Mouse (Mus musculus) fat pad, adult 2 months (tissue): Measurements from ENCODE around the gene BC030867.

Experiments
- DNase-seq: peaks from one replicate; pipeline ENCODE4 v3.0.0-alpha.2; 2011; ENCODE audit warnings: low read depth, low spot score; ENCODE audit errors: extremely low read depth

Gene BC030867

DNA sequence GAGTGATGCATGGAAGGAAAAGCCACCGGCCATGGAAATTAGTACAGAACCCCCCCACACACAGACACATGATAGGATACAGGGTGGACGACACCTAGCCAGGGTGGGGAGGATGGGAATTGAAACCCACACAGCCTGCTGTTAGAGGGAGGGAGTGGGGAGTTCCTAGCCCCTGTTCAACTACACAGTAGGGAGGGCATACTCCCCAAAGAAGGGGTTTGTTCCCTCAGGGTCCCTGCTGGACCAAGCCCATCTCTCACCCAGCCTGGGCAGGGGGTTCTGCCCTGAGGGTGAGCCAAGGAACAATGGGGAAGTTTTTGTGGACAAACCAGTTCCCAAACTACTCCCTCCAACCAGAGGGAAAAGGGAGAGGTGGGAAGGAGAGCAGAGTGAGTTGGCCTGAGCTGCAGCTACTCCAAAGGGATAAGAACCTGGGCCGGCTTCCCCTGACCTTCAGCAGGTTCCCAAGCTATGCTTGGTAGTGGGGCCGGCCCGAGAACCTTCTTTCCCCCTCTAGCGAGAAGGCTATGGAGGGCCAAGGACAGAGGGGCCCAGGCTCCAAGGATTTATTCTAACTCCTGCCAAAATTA lies 40.9 kb downstream of the BC030867 start:
- no peak for DNase-seq

DNA sequence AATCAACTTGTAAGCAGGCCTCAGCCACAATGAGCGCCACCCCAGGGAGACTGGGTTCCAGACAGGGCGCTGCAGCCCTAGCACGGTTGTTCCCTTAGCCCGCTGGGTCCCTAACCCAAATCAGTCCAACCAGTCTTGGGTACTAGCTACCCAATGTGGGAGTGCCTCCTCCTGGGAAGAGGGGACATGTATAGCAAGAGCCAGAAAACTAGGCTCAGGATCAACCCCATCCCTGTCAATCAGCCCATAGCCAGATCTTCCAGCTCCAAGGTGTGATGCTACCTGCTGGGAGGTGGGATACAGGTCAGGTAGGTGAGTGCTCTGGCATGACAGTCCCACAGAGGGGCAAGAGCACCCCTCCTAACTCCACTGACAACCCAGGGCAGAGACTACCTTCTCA lies 41.5 kb downstream of the BC030867 start:
- no peak for DNase-seq

DNA sequence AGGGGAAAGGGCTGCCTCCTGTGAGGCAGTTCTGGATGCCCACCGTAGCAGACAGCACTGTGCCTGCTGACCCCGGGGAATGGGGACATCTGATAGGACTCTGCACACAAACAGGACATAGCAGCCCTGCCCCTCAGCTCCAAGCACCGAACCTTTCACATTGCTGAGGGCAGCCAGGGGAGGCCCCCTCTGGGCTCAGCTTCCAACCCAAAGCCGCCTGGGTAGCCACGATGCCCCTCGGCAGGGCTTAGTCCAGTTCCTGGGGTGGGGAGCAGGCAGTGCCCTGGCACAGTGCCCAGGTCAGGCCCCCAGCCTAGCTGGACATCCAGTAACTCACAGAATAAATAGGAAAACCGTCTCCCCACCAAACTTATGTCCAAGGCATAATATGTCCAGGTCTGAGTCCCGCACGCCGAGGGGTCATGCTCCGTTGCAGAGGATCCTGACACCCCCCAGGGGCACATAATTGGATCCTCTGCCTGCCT lies 42.4 kb downstream of the BC030867 start:
- DNase-seq: no peak

DNA sequence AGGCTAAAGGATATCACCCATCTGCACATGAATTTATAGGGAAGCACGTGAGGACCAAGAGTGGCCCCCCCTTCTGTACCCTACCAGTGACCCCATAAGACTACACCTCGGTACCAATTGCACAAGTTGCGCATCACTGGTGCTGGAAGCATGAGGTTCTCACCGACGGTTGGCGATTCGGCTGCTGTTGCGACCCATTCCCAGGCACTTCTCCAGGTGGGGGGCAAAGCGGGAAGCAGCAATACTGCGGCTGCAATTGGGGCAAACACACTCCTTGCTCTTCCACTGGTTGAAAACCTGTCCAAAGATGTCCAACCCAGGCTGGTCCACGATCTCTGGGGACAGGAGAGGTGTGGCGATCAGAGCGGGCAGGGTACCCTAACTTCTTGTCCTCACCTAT lies 45.3 kb downstream of the BC030867 start:
- no peak for DNase-seq

DNA sequence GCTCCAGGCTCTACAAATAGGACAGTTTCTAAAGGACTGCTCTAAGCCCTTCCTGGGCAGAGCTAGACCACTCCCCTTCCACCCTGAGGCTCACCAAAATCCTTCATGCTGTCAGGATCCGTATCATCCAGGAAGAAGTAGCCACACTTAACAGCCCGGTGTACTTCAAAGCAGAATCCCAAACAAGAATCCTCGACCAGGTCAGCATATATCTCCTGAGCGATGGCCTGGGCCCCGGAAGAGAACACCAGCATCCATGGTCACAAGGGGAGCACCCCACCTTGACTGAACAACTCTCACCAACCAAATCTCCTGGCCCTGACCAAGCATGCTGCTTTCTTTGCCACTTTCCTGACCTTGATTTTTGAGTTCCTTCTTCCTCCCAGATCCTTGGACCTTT lies 45.7 kb downstream of the BC030867 start:
- no peak for DNase-seq

DNA sequence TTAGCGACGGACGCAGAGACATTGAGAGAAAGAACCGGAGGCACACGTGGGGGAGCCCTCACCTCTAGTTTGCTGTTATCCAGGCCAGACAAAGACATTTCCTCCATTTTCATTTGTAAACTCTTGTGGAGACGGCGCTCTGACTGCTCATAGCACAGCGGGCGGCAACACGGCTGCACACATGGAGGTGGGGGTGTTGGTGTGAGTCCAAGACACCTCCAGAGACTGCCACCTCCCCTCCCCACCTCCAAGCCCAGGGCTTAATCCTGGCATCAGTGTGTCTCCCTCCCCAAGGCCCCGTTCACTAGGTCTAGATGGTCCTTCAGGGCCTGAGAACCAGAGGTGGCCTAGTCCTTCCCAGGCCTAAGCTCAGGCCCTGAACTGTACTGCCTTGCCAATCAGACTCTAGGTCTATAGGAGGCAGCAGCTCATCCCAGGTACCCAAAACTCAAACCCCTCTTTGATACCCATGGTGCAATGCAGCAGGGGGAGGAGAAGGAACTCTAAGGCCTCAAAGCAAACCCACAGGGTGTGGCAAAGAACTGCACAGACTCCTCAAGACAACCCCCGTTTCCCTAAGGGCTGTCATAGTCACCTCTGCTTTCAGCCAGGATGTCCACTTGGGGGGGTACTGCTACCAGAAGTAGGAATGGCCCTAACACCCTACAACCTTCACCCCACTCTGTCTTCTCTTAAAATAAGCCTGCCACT lies 46.4 kb downstream of the BC030867 start:
- no peak for DNase-seq

DNA sequence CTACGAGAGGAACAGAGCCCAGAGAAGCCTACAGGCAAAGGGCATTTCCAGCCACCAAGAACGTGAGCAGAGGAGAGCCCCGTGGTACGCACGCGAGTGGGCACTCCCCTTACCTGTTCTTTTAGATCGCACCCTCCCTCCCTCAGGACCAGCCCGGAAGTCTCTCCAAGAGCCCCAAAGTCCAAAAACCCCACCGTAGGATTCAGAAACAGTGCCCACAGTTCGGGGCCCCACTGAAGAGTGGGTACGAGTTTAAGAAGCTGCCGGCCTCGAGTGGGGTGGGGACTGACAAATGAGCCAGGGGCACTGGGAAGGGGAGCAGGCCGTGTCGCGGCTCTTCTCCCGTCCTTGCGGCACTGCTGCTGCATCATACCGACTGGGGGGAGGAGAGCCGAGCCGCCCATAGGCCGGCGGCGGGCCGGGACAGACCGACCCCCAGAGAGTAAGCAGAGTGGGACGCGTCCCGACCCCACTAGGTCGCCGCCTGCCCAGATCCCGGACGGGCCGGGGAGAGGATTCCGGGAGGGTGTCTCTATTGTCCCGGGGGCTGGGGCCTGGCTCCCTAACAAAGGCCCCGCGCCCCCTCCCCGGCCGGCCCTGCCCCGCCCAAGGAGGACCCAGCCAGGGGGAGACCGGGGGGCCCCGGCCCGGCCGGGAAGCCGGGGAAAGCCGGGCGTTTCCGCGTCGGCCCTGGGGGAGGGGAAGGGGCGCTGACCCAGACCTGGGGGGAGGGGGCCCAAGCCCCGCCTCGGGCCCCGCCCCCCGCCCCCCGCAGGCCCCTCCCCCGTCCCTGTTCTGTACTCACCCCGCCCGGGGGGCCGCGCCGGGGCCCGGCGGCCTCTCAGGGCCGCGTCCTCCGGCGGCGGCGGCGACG lies 47.2 kb downstream of the BC030867 start:
- no peak for DNase-seq

DNA sequence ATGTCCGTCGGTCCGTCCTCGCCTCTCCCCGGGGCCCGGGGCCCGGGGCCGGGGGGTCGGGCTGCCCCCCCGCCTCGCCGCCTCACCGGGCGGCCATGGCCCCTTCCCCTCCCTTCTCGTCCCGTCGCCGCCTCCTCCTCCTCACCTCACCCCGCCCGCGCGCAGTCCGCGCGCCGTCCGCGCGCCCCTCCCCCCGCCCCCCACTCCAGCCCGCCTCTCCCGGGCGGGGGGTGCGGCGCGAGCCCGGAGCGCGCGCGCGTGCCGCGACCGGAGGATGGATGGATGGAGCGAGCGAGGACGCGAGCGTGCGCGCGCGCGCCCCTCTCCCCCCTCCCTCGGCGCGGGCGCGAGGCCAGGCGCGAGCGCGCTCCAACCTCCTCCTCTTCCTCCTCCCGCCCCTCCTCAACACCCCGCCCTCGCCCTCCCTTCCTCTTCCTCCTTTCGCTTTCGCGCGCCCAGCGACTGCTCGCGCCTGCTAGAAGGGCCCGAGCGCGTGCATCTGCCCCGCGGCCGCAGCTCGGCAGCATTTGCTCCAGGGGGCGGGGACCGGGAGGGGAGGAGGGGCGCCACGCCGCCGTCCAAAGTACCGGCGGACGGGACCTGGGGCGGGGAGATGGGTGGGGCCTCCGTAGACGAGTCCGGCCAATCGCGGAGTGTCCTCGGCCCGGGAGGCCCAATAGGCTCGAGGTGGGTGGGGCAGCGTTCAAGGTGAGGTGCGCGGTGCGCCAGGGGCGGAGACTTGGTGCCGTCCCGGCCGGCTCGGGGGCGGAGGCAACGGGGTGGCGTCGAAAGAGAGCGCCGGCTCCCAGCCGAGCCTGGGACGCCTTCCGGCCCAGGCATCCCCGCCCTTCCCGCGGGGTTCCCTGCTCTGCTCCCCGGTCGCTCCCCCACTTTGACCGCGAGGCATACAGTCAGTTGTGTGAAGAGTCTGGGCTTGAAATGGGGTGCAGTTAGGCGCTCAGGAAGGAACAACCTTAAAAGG lies 48.1 kb downstream of the BC030867 start, which contains the start of gene Atxn7l3:
TSS of gene Atxn7l3 (minus strand) at position 141 of the 982 bp plus-strand sequence.
- no peak for DNase-seq

DNA sequence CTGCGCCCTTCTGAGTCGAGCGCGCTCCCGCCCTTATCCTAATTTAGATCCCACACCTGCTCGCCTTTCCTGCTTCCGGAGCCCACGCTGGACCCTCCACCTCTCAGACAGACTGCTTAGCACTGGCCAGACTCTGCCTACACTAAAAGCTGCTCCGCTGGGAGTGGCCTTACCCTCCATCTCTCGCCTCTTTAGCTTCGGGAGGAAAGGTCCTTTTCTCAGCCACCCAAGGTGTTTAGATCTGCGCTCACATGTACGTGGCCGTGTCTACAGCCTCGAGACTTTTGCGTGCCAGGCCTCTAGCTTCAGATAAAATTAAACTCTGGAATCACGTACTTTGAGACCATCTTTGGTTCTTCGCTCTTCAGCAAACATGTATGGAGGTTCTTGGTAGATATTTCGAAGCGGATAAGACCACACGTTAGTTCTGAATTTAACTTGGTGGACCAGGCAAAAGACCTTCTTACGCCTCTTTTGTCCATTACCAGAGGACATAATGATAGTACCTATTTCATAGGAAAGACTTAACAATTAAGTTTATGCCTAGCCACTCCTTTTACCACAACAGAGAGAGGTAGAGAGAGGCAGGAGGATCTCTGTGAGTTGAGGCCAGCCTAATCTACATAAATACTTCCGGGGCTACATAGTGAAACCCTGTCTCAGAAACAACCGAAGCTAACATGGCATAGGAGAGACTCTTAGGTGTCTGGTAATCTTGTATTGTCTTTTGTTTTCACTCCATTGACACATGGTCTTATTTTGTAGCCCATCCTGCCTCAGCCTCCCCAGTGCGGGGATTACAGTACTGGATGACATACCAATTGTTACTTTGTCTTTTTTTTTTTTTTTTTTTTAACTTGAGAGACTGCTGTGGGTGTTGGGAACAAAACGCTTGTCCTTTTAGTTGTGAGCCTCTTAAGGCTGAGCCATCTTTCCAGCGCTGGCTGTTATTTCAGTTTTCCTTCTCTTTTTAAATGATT lies 49.2 kb downstream of the BC030867 start:
- DNase-seq: no peak

DNA sequence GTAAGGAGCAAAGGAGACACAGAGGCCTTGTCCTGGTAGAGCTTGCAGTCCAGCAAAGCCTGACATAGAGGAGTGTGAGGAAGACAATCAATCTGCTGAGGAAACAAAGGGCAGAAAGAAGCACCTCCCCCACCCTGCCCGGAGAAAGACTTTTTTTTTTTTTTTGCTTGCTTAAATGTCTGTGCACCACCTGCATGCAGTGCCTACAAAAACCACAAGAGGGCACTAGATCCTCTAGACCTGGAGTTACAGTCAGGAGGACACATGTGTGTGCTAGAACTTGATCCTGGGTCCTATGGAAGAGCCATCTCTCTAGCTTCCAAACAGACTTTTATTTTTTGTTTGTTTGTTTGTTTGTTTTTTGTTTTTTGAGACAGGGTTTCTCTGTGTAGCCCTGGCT lies 51.2 kb downstream of the BC030867 start:
- DNase-seq: no peak

DNA sequence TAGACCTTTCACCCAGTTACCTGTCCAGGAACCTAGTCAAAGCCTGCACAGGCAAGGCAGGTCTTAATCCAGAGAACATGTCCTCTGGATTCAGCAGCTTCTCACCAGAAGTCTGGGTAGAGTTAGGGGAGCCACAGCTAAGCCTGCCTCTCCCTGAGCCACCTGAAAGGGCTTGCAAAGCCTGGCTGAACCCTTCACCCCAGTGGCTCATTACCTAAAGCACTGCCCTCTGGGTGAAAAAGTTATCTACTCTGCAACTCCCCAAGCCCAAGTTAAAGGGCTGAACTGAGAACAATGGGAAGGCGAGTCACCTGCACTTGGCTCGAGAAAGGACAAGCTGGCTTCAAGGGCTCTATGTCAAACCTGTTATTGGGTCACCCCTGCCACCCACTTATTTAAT lies 55.5 kb downstream of the BC030867 start:
- no peak for DNase-seq

DNA sequence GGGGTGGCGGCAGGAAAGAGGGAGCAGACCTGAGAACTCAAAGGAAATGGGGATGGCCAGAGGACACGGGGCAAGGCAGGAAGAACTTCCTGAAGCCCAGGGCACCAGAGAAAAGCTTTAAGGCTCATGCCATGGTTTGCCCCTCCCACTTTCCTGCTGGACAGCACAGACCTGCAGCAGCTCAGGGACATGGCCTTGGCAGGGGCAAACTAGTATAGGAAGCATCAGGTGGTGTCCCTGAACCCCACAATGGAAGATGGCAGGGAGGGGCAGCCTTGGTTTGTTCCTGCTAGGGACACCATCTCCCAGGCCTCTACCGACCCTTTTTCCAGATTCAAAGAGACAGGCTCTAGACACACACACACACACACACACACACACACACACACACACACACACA lies 56.7 kb downstream of the BC030867 start:
- DNase-seq: no peak

DNA sequence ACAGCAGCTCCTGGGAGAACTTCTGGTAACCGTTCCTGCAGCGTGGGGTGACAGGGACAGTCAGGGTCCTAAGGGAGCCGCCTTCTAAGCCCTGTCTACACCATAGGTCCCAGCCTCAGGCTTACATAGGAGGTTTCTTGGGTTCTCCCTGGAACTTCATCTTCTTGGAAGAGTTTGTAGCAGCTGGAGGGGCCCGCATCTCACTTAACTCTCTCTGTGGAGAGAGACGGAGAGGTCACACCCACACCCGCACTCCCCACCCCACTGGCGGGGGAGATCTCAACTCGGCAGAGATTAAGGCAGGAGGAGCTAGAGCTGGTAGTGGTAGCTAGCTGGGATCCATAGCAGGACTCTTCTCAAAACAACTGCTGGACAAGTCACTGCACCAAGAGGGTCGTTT lies 59.4 kb downstream of the BC030867 start:
- DNase-seq: no peak

DNA sequence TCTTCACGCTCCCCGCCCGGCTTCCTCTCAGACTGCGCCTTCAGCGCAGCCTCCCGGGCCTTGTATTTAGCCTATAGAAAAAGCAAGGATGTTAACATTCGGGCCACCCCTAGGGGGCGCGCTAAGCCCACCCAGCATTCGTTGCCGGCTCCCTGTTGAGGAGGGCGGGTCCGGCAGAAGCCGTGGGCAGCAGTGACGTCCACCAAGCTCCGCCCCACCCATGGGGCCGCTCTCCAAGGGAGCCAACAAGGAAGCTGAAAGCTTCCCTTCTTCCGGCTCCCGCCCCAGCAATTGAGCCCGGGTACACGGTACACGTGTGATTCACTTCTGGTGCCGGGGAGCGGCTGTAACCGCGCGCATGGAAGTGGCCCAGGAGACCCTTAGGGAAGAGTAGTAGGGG lies 60.3 kb downstream of the BC030867 start:
- DNase-seq: no peak

DNA sequence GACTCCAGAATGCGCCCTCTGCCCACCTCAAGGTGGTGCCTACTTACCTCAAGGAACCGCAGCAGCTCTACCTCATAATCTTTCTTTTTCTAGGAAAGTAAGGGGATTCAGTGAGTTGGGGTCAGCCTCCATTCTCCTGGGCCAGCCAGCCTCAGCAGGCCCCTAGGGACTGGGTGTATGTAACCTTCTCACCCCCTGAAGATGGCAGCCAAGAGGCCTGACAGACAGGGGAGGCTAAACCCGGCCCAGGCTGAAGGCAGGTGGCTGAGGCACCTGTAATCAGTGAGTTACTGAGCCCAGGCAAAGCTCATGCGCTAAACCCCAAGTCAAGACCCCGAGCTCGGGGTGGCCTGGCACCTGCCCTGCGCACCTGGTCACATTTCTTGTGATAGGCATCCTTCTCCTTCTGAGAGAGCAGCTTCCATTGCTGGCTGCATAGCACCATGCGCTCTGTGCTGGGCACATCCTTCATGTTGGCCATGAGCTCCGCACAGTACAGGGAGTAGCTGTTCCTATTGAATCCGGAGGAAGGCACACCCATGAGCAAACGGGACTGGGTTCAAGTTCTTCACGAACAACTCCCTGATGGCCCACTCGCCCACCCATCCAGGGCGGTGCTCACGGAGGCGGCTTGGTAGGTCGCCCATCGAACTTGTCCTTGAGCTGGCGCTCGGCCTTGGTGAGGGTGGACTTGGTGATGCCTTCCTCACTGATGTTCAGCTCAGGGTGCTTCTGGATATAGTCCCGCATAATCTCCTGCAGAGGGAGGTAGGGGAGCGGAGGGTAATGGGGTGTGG lies 61.3 kb downstream of the BC030867 start:
- DNase-seq: no peak

DNA sequence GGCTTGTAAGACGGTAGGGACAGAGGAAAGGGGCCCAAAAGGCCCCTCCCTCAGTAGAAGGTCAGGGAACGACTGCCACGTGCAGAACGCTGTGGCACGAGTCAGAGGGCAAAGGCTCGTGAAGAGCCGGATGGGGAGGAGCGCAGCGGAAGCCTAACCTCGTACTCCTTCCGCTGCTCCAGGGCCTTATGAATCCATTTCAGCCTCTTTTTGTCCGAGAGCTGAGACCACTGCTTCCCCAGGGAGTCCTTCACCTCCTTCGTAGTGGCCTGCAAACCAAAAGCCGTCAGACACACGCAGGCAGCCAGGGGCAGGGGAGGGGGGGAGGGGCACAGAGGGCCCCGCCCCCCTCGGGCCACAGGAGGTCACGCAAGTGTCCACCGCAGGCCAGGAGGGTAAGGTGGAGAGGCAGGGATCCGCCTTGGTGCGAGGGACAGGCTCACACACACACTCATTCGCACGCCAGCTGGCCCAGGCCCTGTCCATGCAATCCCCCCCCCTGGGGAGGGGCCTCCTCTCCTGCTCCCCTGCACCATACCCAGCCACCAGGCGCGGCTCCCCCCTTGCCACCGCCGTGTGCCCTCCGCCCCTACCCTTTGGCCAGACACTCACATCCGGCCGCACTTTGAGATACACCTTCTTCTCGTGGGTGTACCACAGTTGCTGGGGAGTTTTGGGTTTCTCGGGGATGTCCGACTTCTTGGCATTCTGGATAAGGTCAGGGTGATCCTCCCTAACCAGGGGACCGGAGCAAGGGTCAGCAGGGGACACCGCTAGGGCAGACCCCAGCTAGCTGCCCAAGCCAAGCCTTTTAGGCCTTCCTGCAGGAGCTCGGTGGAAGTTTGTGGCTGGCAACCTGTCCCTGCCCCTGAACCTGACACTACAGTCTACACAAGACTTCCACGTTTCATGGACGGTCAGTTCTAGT lies 62.4 kb downstream of the BC030867 start:
- DNase-seq: no peak

DNA sequence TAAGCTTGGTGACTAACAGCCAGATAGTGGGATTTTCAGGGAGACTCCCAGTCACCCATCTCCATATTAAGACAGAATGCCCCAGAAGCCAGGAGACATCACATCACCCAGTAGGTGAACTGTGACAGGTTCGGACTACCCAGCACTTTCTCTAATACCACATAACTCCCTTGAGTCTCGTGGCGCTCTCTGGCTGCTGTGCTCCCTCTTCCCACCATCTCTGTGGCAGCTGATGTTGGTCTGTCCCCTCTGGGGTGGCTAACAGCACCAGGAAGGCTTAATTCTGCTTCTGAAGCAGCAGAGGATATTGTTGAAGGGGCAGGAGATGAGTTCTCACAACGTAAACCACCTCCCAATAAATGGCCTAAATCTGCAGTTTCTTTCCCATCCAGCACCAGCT lies 63.3 kb downstream of the BC030867 start:
- no peak for DNase-seq

DNA sequence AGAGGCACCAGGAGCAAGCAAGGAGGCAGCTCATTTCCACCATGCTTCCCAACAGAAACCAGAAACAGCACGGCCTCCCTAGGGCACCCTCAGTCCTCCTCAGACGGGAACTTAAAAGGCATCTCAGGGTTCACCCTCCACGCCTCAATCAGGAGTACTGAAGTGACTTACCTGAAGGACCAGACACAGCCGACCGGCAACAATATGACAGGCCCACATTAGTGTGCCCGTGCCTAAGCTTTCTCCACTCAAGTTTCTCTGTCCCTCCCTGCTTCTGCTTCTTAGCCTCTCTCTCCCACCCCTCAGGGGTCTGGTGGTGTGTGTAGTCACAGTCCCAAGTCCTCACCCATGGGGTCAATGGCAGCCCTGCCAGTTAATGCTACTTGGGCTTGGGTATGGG lies 63.9 kb downstream of the BC030867 start:
- DNase-seq: no peak
